Mouse (Mus musculus) heart, embryonic 12.5 days (tissue): ENCODE results near the gene Toe1. TPM values are rescaled to one million over a fixed set of nuclear protein-coding genes. Genes with fewer than 3 reads are reported as not detected.

Experiments used
- ATAC-seq: fragments of 200-750 bp; cut with Nextera tagmentation; 2 replicates; pipeline ENCODE4 v1.8.0; 2017; ENCODE audit warnings: moderate TSS enrichment, moderate library complexity; ENCODE audit not compliant: insufficient number of reproducible peaks, low FRiP score
- H3K27ac ChIP-seq: fragments of 300-500 bp; sonication (generic); 2 replicates; pipeline ENCODE4 v1.5.1; 2016; ENCODE audit warnings: mild to moderate bottlenecking, moderate library complexity; ENCODE audit not compliant: poor library complexity, severe bottlenecking
- H3K27me3 ChIP-seq: fragments of 300-500 bp; sonication (generic); replicated peaks from 2 replicates; pipeline ENCODE4 v1.6.1; 2016; ENCODE audit warnings: mild to moderate bottlenecking, moderate library complexity
- H3K36me3 ChIP-seq: fragments of 300-500 bp; sonication (generic); 2 replicates; pipeline ENCODE4 v1.6.1; 2016; ENCODE audit warnings: mild to moderate bottlenecking, moderate library complexity
- H3K4me1 ChIP-seq: fragments of 300-500 bp; sonication (generic); replicated peaks from 2 replicates; pipeline ENCODE4 v1.6.1; 2016; ENCODE audit warnings: mild to moderate bottlenecking
- H3K4me2 ChIP-seq: fragments of 300-500 bp; sonication (generic); 2 replicates; pipeline ENCODE4 v1.6.1; 2016; ENCODE audit warnings: mild to moderate bottlenecking, moderate library complexity
- H3K4me3 ChIP-seq: fragments of 300-500 bp; sonication (generic); 2 replicates; pipeline ENCODE4 v1.5.1; 2016; ENCODE audit warnings: mild to moderate bottlenecking
- H3K9ac ChIP-seq: fragments of 300-500 bp; sonication (generic); 2 replicates; pipeline ENCODE4 v1.6.1; 2016; ENCODE audit warnings: mild to moderate bottlenecking, moderate library complexity
- H3K9me3 ChIP-seq: fragments of 300-500 bp; sonication (generic); replicated peaks from 2 replicates; pipeline ENCODE4 v1.6.1; 2016; ENCODE audit warnings: mild to moderate bottlenecking, moderate library complexity
- WGBS: fragments of 180-500 bp; shearing (Covaris S2); methylation state at CpG from one replicate; pipeline ENCODE4 v1.1.7; 2016; 5-methylcytosine and 5-hydroxymethylcytosine counted together
- polyA plus RNA-seq: library from polyadenylated mRNA; unstranded; fragments of >200 nt; fragmentation: Nextera tagmentation; extraction: Ambion mirVana; gene quantifications from 2 replicates; pipeline ENCODE4 v1.2.1, GENCODE M21; 2016

Gene Toe1
- polyA plus RNA-seq, 1 experiment from 2014 or later, result 19.1 TPM

DNA sequence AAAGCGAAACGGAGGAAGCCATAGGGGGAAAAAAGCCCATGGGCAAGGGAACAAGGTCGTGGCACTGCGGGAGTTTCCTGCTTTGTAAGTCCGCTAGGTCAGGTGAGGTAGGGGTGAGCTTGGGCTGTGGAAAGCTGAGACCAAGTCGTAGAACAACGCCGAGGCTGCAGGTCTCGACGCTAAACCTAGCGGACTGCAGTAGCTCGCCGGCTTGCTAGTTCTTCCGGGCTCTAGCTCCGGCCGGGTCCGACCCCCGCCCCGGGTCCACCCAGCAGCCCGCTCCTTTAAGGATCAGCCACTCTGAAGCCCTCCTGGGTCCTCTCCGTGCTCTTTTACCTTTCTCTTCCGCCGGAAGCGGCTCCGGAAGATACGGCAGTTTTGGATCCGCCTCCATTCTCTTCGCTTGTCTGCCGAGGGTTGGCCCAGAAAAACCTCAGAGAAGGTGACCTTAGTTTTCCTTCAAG, 17.1 kb upstream of the Toe1 start:
- ATAC-seq, result peak; percentile 50
- peaks cover 13% of the 10 kb centered on the region for H3K27me3 ChIP-seq
- peak overlapping the region; percentile 69 for H3K27ac ChIP-seq
- peak overlapping the region; percentile 72 for H3K9ac ChIP-seq
- 3% methylated on average over 29 of the region's 29 CpGs for WGBS
- peak overlapping the region; percentile 56 for H3K4me3 ChIP-seq
- no peaks in the 10 kb centered on the region for H3K36me3 ChIP-seq
- H3K4me1 ChIP-seq, result peaks cover 17% of the 10 kb centered on the region
- H3K9me3 ChIP-seq, result no peaks in the 10 kb centered on the region
- H3K4me2 ChIP-seq, result peak overlapping the region; percentile 75

DNA sequence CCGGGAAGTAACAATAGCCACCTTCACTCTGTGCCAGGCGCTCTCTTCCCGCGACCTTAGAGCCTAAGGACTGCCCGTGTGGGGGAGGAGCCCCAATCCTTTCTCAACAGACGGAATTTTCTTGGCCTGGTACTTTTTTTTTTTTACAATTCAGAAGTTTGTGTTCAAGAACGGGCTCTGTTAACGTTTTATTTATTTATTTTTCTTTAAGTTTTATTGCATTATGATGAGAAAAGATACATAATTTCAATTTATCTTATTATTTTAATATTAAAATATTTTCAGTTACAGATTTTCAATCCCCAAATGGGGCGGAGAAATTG, 14.2 kb upstream of the Toe1 start, which contains the start of gene Hpdl:
Hpdl (minus strand) TSS at position 14 of the 323 bp plus-strand sequence.
- H3K36me3 ChIP-seq, result peaks cover 14% of the 10 kb centered on the region
- H3K27me3 ChIP-seq, result peaks cover 21% of the 10 kb centered on the region
- peaks cover 17% of the 10 kb centered on the region for H3K4me1 ChIP-seq
- H3K4me3 ChIP-seq, result peak within 1 kb of the TSS; percentile 56
- H3K9ac ChIP-seq, result peak within 1 kb of the TSS; percentile 68
- ATAC-seq, result no peak; the same call in 1 of the 2 replicates
- WGBS, result 11% methylated on average over 9 of the region's 9 CpGs
- no peak within 1 kb of the TSS for H3K27ac ChIP-seq
- no peaks in the 10 kb centered on the region for H3K9me3 ChIP-seq
- H3K4me2 ChIP-seq, result peak within 1 kb of the TSS; percentile 95

DNA sequence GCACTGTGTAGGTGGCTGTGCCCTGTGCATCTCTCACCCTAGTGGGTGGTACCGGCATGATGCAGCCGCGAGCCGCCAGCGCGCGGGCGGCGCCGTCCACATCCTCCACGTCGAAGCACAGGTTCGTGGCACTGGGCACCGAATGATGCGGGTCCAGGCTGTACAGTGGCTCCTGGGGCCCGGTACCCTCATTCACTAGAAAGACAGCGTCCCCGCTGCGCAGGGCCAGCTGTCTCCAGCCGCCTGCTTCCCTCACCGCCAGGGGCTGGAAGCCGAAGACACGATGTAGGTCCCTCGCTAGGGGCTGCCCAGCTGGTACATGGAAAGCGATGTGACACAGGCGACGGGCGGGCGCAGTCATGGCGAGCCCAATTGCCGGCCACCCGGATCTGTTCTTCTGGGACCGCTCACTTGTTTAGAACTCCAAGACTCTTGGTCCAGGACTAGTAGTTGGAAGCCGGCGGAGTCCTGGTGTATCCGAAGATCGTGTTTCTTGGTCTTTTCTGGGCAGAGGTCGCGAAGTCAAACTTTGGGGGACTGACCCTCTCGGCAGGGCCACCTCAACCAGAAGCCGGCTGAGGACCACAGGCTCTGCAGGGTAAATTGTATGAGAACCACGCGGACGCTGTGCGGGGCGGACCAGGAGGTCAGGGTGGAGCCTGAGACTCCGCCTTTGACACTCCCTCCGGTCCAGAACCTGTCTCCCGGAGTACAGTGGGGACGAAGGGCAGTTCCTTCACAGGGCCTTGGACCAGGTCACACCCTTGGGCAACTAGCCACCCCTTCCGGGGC, 13.7 kb upstream of the Toe1 start:
- H3K4me2 ChIP-seq, result peak overlapping the region; percentile 95
- H3K9ac ChIP-seq, result peak overlapping the region; percentile 68
- H3K27me3 ChIP-seq, result peaks cover 21% of the 10 kb centered on the region
- under 1% methylated on average over 51 of the region's 51 CpGs for WGBS
- ATAC-seq, result peak; percentile 74
- no peak overlapping the region for H3K27ac ChIP-seq
- peaks cover 17% of the 10 kb centered on the region for H3K4me1 ChIP-seq
- H3K4me3 ChIP-seq, result peak overlapping the region; percentile 56
- H3K36me3 ChIP-seq, result peaks cover 19% of the 10 kb centered on the region
- no peaks in the 10 kb centered on the region for H3K9me3 ChIP-seq

DNA sequence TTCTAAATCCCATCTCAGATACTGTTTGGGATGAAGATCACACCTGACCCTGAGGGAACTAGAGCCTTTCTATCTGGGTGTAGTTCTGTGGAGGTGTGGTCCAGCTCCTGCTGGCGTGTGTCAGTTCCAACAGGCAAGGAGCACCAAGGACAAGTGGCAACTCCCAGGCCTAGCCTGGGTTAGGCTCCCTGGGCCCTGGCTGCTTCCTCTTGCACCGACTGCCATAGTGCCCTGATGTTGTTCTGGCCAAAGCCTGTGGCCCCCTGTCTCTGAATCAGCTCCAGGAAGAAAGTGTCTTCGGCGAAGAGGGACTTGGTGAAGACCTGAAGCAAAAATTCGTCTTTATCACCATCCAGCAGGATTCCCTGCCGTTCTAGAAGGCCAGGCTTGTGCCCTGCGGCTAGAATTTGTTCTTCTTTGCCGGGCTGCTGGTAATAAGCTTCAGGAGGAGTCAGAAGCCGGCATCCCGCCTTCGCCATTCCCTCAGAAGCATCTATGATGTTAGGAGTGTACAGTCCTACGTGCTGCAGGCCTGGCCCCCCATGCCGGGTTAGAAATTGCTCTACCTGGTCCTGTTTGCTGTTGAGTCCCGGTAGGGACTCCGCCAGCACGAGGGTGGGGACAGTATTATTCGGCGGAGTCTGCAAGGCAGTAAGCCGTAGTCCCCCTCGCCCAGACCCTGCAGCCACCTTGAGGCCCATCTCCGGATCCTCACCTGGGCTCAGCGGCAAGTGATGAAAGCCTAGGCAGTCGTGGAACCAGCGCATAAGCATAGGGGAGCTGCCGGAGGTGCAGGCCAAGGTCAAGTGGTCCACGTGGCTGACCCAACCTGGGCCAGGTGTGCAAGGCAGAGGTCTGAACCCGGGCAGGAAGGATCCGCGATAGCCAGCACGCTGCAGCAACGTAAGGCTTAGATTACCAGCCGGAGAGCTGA, 12.8 kb upstream of the Toe1 start:
- WGBS, result 23% methylated on average over 32 of the region's 32 CpGs
- Histone ChIP-seq H3K4me3 (peak overlapping the region; percentile 56), H3K27ac (no peak overlapping the region), H3K4me2 (peak overlapping the region; percentile 95), H3K9ac (peak overlapping the region; percentile 68), H3K36me3 (peaks cover 25% of the 10 kb centered on the region), H3K27me3 (peaks cover 21% of the 10 kb centered on the region), H3K9me3 (no peaks in the 10 kb centered on the region), H3K4me1 (peaks cover 15% of the 10 kb centered on the region)
- ATAC-seq, result no peak

DNA sequence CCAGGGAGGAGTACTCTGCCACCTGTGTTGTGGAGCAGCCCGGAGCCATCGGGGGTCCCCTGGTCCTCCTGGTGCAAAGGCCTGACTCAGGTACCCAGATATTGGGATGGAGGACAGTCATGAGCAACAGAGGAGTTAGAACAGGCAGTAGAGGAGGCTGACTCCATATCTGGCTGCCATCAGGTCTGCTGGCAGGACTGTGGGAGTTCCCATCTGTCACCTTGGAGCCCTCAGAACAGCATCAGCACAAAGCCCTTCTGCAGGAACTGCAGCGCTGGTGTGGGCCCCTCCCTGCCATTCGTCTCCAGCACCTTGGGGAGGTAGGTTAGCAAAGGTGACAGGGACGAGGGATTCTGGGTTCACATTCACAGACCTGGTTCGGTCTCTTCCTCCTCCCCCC, 10.0 kb upstream of the Toe1 start:
- Histone ChIP-seq H3K4me1 (peaks cover 8% of the 10 kb centered on the region), H3K4me3 (no peak overlapping the region), H3K27me3 (peaks cover 21% of the 10 kb centered on the region), H3K27ac (no peak overlapping the region), H3K4me2 (no peak overlapping the region), H3K9me3 (no peaks in the 10 kb centered on the region), H3K9ac (no peak overlapping the region), H3K36me3 (peaks cover 25% of the 10 kb centered on the region)
- 88% methylated on average over 6 of the region's 6 CpGs for WGBS
- ATAC-seq, result no peak

DNA sequence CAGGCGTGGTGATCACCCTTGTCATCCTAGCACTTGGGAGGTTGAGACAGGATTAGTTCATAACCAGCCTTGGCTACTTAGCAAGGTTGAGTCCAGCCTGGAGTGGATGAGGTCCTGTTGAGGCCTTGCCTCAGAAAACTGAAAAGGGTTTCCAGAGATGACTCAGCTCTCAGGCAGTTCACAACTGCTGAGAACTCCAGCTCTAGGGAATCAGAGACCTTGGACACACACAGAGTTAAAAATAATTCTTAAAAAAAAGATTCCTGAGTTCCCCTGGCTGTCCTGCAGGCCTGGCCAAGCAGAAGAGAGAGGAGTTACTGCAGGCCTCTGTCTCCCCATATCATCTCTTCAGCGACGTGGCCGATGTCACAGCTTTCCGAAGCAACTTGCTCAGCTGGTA, 7.8 kb upstream of the Toe1 start:
- no peak overlapping the region; the same call in 1 of the 2 replicates for H3K9ac ChIP-seq
- peaks cover 15% of the 10 kb centered on the region for H3K27me3 ChIP-seq
- no peaks in the 10 kb centered on the region for H3K4me1 ChIP-seq
- peaks cover 25% of the 10 kb centered on the region for H3K36me3 ChIP-seq
- H3K27ac ChIP-seq, result 0 out of 2 replicates have a peak overlapping the region, but pooled peaks have one; percentile 8
- no peak for ATAC-seq
- H3K9me3 ChIP-seq, result no peaks in the 10 kb centered on the region
- 75% methylated on average over 5 of the region's 5 CpGs for WGBS
- no peak overlapping the region for H3K4me2 ChIP-seq
- no peak overlapping the region for H3K4me3 ChIP-seq

DNA sequence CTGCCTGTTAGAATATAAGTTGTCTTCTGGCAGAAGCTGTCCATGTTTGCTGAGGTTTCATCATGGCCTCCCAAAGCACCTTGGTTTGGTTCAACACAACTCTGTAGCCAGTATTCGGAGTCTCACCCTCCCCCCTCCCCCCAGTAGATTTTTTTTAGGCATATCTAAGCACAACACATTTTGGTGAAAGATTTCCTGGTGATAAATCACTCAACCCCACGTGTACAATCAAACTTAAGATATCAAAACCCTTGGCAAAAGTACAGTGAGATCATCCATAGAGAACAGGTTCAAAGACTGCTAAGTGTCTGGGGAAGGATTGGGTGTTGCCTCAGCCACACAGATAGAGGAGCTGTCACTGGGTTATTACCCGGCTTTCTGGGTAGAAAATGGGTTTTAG, 3.6 kb upstream of the Toe1 start:
- no peak for ATAC-seq
- no peaks in the 10 kb centered on the region for H3K27me3 ChIP-seq
- WGBS, result 59% methylated on average over 3 of the region's 3 CpGs
- no peaks in the 10 kb centered on the region for H3K9me3 ChIP-seq
- no peak overlapping the region for H3K27ac ChIP-seq
- no peak overlapping the region for H3K4me2 ChIP-seq
- H3K9ac ChIP-seq, result no peak overlapping the region
- no peak overlapping the region for H3K4me3 ChIP-seq
- H3K36me3 ChIP-seq, result peaks cover 6% of the 10 kb centered on the region
- H3K4me1 ChIP-seq, result peaks cover 9% of the 10 kb centered on the region

DNA sequence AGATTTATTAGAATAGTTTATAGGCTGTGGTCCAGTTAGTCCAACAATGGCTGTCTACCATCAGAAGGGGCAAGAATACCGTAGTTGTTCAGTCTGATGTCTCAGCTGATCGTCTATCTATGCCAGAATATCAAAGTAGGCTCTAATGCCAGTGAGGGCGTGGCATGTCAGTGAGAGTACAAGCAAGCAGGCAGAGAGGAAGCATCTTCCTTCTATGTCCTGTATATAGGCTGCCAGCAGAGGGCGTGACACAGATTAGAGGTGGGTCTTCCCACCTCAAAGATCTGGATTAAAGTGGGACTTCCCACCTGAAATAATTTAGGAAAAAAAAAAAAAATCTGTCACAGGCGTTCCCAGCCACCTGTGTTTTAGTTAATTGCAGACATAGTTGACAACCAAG, 7.5 kb downstream of the Toe1 start:
- H3K4me2 ChIP-seq, result no peak overlapping the region
- WGBS, result 36% methylated on average over 5 of the region's 5 CpGs
- no peak for ATAC-seq
- no peak overlapping the region for H3K9ac ChIP-seq
- peaks cover 34% of the 10 kb centered on the region for H3K36me3 ChIP-seq
- no peak overlapping the region for H3K4me3 ChIP-seq
- H3K4me1 ChIP-seq, result peaks cover 10% of the 10 kb centered on the region
- H3K27me3 ChIP-seq, result no peaks in the 10 kb centered on the region
- no peaks in the 10 kb centered on the region for H3K9me3 ChIP-seq
- no peak overlapping the region for H3K27ac ChIP-seq

DNA sequence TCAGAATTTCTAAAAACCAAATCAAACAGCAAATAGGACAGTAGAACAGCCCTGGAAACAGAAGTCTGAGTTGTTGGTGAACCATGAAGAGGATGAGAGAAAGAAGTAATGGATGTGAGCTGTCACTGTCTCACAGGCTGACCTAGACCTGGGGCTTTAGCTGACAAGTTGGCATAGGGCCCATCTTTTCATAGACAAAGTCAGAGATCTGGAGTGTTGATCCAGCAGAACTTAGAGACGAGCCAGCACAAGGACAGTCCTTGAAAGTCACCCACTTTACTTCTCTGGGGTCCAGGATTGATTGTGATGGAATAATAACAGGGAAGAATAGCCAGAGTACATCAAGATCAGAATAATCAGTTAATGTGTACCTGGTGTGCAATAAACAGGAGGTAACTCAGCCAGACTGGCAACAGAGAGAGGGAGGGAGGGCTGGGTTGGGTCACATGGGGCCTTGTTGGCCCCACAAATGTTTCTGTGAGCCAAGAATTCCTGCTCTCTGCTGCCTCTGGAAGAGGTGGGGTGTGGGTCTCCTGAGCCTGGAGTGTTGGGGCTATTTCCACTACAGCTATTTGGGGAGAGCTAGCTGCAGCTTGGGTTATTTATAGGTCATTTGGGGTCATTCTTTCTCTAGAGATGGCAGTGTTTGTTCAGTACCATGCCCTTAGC, 10.9 kb downstream of the Toe1 start:
- Histone ChIP-seq H3K36me3 (peaks cover 4% of the 10 kb centered on the region; the same call in 1 of the 2 replicates), H3K9ac (no peak overlapping the region), H3K4me3 (no peak overlapping the region), H3K4me2 (no peak overlapping the region), H3K4me1 (peaks cover 10% of the 10 kb centered on the region), H3K27me3 (no peaks in the 10 kb centered on the region), H3K27ac (peak overlapping the region; percentile 42; the same call in 1 of the 2 replicates), H3K9me3 (no peaks in the 10 kb centered on the region)
- peak; percentile 61; the same call in 1 of the 2 replicates for ATAC-seq
- WGBS, result 45% methylated on average over 1 of the region's 1 CpGs

DNA sequence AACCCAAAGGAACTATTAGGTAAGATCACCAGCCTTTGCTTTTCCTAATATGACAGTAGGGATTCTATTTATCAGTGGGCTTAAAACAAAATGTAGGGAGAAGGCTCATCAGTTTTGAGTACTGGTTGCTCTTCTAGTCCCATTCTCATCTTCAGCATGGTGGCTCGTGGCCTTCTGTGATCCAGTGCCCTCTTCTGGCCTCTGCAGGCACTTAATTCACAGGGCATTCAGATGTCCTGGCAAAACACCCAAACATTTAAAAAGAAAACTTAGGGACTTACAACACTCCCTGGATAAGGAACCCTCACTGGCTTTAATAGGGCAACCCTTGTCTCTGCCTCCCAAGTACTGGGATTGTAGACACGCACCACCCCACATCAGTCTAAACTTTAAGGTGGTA, 13.2 kb downstream of the Toe1 start:
- WGBS, result 75% methylated on average over 2 of the region's 2 CpGs
- no peak overlapping the region for H3K27ac ChIP-seq
- H3K4me1 ChIP-seq, result peaks cover 10% of the 10 kb centered on the region
- H3K4me2 ChIP-seq, result no peak overlapping the region
- H3K9me3 ChIP-seq, result no peaks in the 10 kb centered on the region
- no peak overlapping the region for H3K9ac ChIP-seq
- no peaks in the 10 kb centered on the region for H3K27me3 ChIP-seq
- H3K36me3 ChIP-seq, result no peaks in the 10 kb centered on the region
- ATAC-seq, result no peak
- no peak overlapping the region for H3K4me3 ChIP-seq
